Mouse (Mus musculus): ENCODE data around the gene Fscn3. TPM values are rescaled to one million over a fixed set of nuclear protein-coding genes. Genes with fewer than 3 reads are reported as not detected.

The Fscn3 gene
- not detected in 2 replicates for polyA plus RNA-seq (2012)

DNA sequence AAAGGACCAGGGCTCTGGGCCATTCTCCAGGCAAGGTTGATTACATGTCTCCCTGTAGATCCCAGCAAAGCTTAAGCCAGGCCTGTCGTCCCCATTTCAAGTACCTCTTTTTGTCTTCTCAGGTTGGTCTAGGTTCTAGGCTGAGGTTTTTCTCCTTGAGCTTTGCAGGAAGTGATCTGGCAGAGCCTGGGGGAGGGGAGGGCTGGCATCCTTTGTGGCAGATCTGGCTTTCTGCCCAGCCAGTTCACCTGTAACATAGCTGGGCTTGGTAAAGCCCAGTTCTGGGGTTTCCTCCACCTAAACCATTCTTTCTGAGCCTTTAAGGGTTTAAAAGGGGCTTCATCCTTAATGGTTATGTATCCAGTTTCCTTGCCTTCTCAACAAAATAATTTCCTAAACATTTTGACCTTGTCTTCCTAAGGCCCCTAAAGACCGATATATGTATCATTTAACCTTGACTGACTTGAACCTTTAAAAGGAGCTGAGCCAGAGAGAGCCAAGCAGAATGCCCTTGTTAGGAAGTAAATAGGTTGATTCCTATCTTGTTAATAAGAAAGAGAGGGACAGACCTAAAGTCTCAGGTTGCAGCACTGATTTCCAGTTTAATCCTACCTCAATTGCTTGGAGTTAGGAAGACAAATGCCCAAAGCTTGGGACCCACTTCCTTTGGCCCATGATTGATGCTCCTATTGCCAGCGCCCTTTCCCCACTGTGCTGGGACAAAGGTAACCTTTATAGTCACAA is at the start of gene Fscn3:
TSS of gene Fscn3 (plus strand) at position 694 of the 744 bp plus-strand sequence.

GRCm38 (mm10) chr6:28397681-28398203 is 29.8 kb upstream of the Fscn3 start, which contains the start of gene Zfp800:
Gene Zfp800, minus strand, starts transcription at chr6:28398005.

GRCm38 (mm10) chr6:28423313-28423712 is 4.3 kb upstream of the Fscn3 start, which contains the start of gene Arf5:
Gene Arf5, plus strand, starts transcription at chr6:28423560.

GRCm38 (mm10) chr6:28428290-28428689 is 701 bp downstream of the Fscn3 start, which contains the start of gene Gcc1:
Gene Gcc1, minus strand, starts transcription at chr6:28428390.

DNA sequence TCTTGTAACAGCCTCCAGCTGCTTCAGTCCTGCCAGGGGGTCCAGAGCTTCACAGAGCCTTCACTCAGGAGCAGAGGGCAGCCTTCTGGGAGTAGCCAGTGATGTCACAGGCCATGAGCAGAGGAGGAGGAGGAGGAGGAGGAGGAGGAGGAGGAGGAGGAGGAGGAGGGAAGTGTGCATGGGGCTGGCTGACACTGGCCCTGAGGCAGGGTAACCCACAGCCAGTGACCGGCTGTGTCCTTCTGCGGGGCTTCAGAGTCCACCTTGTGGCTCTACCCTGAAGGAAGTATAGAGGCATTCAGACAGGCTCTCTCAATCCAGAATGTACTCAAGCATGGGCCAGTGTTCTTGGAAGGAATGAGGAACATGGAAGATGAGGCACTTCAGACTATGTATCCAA is 21.7 kb downstream of the Fscn3 start, which contains the start of gene Pax4:
TSS of gene Pax4 (minus strand) at position 101 of the 400 bp plus-strand sequence.

DNA sequence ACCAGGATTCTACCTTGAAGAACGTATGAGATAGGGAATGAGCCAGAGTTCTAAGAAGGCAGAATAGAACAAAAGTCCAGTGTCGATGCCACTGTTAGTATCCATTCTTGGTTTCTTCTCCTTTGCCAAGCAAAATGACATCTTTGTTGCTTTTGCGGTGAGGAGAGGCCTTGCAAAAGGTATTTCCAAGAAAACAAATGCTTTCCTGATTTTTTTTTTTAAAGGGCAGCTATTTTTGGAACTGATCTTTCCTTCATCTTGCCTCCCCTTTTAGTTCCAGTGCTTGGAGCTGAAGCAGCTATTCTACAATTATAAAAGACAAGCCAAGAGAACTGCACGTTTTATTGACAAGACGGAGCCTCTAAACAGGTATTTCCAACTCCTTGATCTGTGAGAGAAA is 47.2 kb downstream of the Fscn3 start, which contains the start of gene Snd1:
TSS of gene Snd1 (plus strand) at position 301 of the 400 bp plus-strand sequence.

Other genes starting within 250 kb of the Fscn3 start
- gene Zfp800, start 29.8 kb upstream of the Fscn3 start, polyA plus RNA-seq (2012), result 37.0 and 44.9 TPM in 2 replicates
- gene Arf5, start 4.2 kb upstream of the Fscn3 start, polyA plus RNA-seq (2012), result 376 and 447 TPM in 2 replicates
- 6.3 and 9.4 TPM in 2 replicates for gene Gcc1, start 601 bp downstream of the Fscn3 start, polyA plus RNA-seq (2012)
- gene Pax4, start 21.6 kb downstream of the Fscn3 start, polyA plus RNA-seq (2012), result not detected in 2 replicates
- gene Snd1, start 47.4 kb downstream of the Fscn3 start, polyA plus RNA-seq (2012), result 133 and 156 TPM in 2 replicates

Measured in megakaryocyte-erythroid progenitor cell, adult 5 weeks (primary cell).